Mouse (Mus musculus): ENCODE results near the gene Mrgprg.

Gene Mrgprg
- long read RNA-seq, experiment 1, result 0 reads
- long read RNA-seq, experiment 2, result 0 reads

DNA sequence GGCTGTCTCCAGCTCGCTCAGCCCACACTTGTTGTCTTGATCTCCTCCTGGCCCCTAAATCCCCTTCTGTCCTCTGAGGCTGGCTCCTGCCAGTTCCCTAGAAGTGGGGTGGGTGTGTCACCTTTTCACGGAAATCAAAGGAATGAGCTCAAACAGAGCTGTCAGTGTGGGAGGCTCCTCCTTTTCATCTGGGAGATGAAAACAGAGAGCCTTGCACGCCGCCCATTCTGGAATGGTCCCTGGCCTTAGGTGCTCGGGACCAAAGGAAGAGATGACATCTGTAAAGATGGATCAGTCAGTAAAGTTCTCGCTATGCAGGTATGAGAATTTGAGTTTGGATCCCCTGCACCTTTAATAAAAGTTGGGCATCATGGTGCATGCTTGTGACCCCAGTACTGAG lies at the start of gene Mrgprg:
Gene Mrgprg (minus strand): TSS at position 101 of the 400 bp plus-strand sequence.
- intact Hi-C loops (cut with DNase I), result no loop called here

DNA sequence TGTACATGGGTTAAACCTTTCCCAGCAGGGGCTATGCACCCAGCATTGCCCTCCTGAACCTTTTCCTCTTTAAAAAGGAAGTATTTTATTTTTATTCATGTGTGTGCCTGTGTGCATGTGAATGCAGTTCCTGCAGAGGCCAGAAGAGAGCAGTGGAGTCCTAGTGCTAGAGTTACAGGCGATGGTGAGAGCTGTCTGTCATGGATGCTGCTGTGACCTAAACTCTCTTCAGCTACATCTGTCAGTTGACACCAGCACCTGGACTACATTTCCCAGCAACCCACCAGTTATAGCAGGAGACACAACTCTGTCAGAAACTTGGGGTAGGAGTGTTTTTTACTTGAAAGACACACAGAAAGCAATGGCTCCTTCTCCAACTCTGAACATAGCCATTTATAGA lies 42.1 kb upstream of the Mrgprg start:
- intact Hi-C loops (cut with DNase I), result loop anchor here (10.0 kb wide), 1 partner anchor 266 kb away; no protein-coding TSS in a partner anchor

DNA sequence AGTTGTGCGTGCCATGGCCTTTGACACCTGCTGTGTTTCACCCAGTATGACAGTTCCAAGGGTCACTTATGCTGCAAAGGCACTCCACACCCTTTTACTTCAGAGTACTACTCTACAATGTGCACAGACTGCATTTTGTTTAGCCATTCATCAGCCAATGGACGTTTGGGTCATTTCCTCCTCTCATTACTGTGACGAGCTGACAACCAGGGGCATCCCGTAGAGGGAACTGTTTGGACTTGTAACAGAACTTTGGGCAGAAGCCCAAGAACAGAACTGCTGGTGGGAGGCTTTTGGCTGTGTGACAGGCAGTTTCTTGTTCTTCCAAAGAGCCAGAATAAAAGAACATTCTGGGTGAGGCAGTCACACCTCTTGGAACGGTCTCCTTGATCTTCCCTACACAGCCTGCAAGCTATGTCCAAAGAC lies 38.4 kb upstream of the Mrgprg start:
- intact Hi-C loops (cut with DNase I), result loop anchor here (10.0 kb wide), 1 partner anchor 270 kb away; no protein-coding TSS in a partner anchor

GRCm38 (mm10) chr7:143801195-143802065 lies 34.6 kb upstream of the Mrgprg start:
- intact Hi-C loops (cut with DNase I), result loop anchor here (10.0 kb wide), 1 partner anchor 273 kb away; no protein-coding TSS in a partner anchor

DNA sequence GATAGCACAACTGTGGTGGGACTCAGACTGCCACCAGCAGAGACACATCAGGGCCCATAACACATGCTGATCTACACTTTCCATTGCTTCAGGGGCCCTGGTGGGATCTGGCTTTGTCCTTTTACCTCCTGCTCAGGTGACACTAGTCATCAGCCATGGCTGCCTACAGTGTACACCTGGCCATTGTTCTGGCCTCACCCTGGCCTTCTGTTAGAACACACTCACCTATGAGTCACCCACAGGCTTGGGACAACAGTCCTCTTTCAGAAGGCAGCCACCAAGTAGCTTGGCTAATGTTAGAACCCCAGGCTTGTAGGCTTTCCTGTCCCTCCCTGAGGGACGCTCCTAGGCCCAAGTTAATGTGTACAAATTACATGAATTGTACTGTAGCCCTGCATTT lies 34.0 kb upstream of the Mrgprg start:
- intact Hi-C loops (cut with DNase I), result loop anchor here (10.0 kb wide), 1 partner anchor 274 kb away; no protein-coding TSS in a partner anchor

- intact Hi-C loops (cut with DNase I), result no loop called here
Measured at GRCm38 (mm10) chr7:143798783-143799182, 32.0 kb upstream of the Mrgprg start.

- intact Hi-C loops (cut with DNase I), result no loop called here
Measured at GRCm38 (mm10) chr7:143793121-143793520, 26.3 kb upstream of the Mrgprg start.

- intact Hi-C loops (cut with DNase I), result no loop called here
Measured at GRCm38 (mm10) chr7:143792336-143792985, 25.7 kb upstream of the Mrgprg start.

DNA sequence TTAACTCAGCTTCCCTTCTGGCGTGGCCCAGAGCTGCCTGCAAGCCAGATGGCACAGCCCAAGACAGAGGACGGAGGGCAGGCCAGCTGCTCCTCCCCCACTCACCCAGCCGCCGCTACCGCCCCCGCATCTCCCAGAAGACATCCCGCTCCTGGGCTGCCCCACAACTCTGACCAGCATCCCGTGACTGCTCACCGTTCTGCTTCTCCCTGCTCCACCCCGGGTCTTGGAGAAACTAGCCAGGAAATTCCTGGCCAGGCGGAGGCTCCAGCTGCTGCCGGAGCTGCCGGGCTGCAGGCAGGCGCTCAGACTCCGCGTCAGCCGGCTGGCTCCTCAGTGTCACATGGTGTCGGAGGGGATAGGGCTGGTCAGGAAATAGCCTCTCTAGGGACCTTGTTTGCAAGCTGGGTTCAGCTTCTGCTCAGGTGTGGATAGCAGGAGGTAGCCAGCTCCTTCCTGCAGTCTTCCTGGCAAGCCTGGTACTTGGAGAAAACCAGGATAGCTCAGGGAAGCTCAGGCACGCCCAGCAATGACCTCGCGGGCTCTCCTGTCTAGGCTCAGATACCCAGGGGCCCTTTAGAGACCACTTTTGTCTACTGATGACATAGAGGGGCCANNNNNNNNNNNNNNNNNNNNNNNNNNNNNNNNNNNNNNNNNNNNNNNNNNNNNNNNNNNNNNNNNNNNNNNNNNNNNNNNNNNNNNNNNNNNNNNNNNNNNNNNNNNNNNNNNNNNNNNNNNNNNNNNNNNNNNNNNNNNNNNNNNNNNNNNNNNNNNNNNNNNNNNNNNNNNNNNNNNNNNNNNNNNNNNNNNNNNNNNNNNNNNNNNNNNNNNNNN lies 17.4 kb upstream of the Mrgprg start, which contains the start of gene Mrgpre:
Gene Mrgpre (minus strand): TSS at position 505 of the 834 bp plus-strand sequence.
- intact Hi-C loops (cut with DNase I), result no loop called here

DNA sequence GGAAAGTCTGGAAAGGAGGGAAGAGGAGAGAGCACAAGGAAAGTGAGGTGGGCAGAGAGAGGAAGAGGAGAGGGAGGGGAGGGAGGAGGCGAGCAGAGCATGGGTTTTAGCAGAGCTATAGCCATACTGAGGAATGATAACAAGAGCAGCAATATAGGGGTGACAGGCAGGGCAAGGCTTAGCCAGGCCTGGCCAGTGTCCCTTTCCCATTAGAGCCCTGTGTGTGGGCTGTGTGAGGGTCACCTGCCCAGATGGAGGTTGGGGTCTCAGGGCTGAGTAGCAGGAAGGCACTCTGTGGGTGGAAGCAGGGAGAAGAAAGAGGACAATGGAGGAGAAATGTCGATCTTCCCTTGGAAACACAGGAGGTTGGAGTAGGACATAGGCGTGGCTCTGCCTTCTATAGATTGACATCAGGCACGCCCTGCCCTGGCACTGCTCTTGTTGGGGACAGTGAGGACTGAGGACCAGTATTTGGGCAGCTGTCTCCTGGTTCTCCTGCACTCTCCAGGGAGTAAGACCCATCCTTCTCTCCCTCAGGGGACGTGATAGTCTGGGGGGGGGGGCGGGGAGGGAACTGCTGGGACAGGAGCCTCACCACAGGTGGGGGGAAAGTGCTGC lies 16.7 kb upstream of the Mrgprg start:
- intact Hi-C loops (cut with DNase I), result no loop called here

GRCm38 (mm10) chr7:143777375-143777774 lies 10.6 kb upstream of the Mrgprg start:
- intact Hi-C loops (cut with DNase I), result no loop called here

- intact Hi-C loops (cut with DNase I), result no loop called here
Measured at GRCm38 (mm10) chr7:143776137-143776536, 9.3 kb upstream of the Mrgprg start.

GRCm38 (mm10) chr7:143769461-143769860 lies 2.7 kb upstream of the Mrgprg start:
- intact Hi-C loops (cut with DNase I), result no loop called here

DNA sequence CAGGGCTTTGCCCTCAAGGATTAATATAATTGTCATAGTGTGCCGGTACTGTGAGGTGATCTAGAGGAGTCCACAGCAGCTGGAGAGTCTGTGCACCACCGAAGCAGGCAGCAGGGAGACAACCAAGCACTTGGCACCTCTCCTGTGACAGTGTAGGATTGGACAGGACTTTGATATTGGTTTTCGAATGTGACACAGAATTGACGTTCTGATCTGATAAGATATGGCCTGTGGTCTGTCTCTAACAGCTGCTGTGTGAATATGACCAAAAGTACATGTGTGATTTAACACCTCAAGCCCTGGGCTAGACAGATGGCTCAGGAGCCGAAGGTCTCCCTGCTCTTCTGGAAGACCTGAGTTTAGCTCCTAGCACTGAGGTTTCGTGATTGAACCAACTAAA lies 1.5 kb upstream of the Mrgprg start:
- intact Hi-C loops (cut with DNase I), result no loop called here

DNA sequence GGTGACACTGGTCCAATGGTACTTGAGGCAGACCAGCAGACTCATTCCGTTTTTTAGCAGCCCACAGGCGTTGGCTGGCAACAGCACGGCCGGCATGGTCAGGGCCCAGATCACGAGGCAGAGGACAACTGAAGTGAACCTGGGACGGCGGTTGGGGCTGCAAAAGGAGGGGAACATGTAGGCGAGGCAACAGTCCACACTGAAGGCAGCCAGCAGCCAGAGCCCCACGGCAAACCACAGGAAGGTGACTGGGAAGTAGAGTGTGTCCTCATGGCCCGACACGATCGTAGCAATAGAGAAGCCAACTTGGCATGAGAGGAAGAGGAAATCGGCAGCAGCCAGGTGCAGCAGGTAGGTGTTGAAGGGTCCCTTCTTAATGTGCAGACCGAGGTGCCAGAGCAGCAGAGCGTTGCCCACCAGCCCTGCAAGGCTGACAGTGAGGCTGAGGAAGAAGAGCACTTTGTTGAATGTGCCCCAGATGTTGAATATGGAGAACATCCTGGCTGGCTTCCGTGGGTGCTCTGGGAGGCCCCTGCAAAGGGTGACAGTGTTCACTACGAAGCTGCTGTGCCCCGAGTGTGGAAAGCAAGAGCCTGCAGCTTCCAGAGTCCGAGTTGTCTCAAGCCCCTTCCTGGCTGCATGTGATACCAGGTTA lies 1.8 kb downstream of the Mrgprg start:
- intact Hi-C loops (cut with DNase I), result no loop called here

DNA sequence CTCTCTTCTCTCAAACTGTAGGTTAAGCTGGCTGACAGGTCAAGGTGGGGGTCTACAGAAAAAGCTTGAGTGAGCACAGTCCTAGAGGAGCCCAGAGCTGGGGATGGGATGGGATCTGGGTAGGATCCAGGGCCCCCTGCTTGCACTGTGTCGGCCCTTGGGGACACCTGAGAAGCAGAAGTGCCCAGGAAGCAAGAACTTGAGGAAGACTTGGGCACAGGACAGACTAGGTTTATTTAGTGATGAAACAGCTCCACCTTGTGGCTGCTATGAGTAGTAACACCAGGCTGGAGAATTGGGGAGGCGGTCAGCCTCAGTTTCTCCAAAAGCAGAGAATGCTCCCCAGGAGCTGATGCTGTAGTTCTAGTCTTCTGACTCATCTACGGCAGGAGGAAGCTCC lies 3.0 kb downstream of the Mrgprg start:
- intact Hi-C loops (cut with DNase I), result no loop called here

GRCm38 (mm10) chr7:143758956-143759355 lies 7.8 kb downstream of the Mrgprg start:
- intact Hi-C loops (cut with DNase I), result loop anchor here (10.0 kb wide), 1 partner anchor 174 kb away; no protein-coding TSS in a partner anchor

DNA sequence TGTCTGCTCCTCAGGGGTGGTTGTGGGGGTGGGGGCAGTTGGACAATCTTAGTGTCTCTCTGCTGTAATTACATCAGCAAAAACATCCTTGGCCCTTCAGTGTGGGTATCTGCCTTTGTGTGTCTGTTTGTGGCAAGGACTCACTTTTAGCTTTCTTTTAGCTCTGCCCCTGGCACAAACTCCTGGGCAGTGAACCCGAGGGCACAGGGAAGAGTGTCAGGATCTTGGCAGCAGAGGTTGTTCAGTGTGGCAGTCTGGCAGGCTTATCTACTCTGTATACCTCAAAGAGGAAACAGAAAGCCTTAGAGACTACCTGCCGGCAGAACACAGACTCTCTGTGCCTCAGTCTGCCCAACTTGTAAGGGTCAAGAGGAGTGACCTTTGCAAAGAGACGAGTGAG lies 9.1 kb downstream of the Mrgprg start:
- intact Hi-C loops (cut with DNase I), result loop anchor here (10.0 kb wide), 1 partner anchor 173 kb away; no protein-coding TSS in a partner anchor

- intact Hi-C loops (cut with DNase I), result loop anchor here (10.0 kb wide), 1 partner anchor 172 kb away; no protein-coding TSS in a partner anchor
Measured at GRCm38 (mm10) chr7:143757027-143757390, 9.8 kb downstream of the Mrgprg start.

Measured in adrenal gland (tissue).